Mouse (Mus musculus): ENCODE measurements around the gene Rhox2a.
"Not testable (repeated sequence)": the region's sequence is repeated elsewhere in the genome, so short reads cannot be mapped to it uniquely, and the experiment has no call there.

Rhox2a gene

GRCm38 (mm10) chrX:37244676-37245075 lies at the start of gene Rhox2a:
Rhox2a (plus strand) TSS chrX:37244976.
- not testable (repeated sequence) for DNase-seq

- no peak for DNase-seq
Measured at GRCm38 (mm10) chrX:37198676-37199075, 46.1 kb upstream of the Rhox2a start.

- no peak for DNase-seq
Measured at GRCm38 (mm10) chrX:37210941-37211340, 33.8 kb upstream of the Rhox2a start, which contains the start of gene Gm9. Gm9 (minus strand) TSS chrX:37211041.

- DNase-seq, result not testable (repeated sequence)
Measured at GRCm38 (mm10) chrX:37222158-37222557, 22.6 kb upstream of the Rhox2a start, which contains the start of gene Rhox1. Rhox1 (minus strand) TSS chrX:37222258.

- not testable (repeated sequence) for DNase-seq
Measured at GRCm38 (mm10) chrX:37249619-37250018, 4.8 kb downstream of the Rhox2a start, which contains the start of gene Rhox3a. Rhox3a (plus strand) TSS chrX:37249919.

GRCm38 (mm10) chrX:37265038-37265437 lies 20.3 kb downstream of the Rhox2a start, which contains the start of gene Rhox4a:
Rhox4a (plus strand) TSS chrX:37265338.
- not testable (repeated sequence) for DNase-seq

All from thymus, adult 18-20 months (tissue).